Mouse (Mus musculus) MEL (cell line): Measurements from ENCODE around the gene Maml3. TPM values are rescaled to one million over a fixed set of nuclear protein-coding genes. Genes with fewer than 3 reads are reported as not detected.

Experiments
- DNase-seq: peaks from one replicate; pipeline ENCODE4 v3.0.0; 2011; ENCODE audit warnings: low read depth, low spot score
- H3K27ac ChIP-seq: 2 replicates; pipeline ENCODE4 v1.5.1; 2012; ENCODE audit warnings: low read depth, mild to moderate bottlenecking, control low read depth, low read length, moderate library complexity; ENCODE audit not compliant: control insufficient read depth
- H3K27me3 ChIP-seq, 2 experiments: fragments of 150-350 bp in 1 of 2; sonication (generic) in 1 of 2; 2 replicates each; pipeline ENCODE4 v1.6.1; 2012; ENCODE audit warnings: low read length in 2 of 2, mild to moderate bottlenecking in 2 of 2, improper control_type of control experiment in 1 of 2, moderate library complexity in 1 of 2; ENCODE audit not compliant: insufficient read depth in 2 of 2, control insufficient read depth in 1 of 2
- H3K36me3 ChIP-seq, 2 experiments: 2 replicates each; pipeline ENCODE4 v1.6.1; 2012 to 2014; ENCODE audit warnings: low read length in 2 of 2, improper control_type of control experiment in 1 of 2, inconsistent platforms in 1 of 2, mild to moderate bottlenecking in 1 of 2; ENCODE audit not compliant: insufficient read depth in 2 of 2, control insufficient read depth in 1 of 2
- H3K4me1 ChIP-seq, 2 experiments: fragments of 150-350 bp in 1 of 2; sonication (generic) in 1 of 2; 2 replicates each; pipeline ENCODE4 v1.6.1; 2012; ENCODE audit warnings: low read length in 2 of 2, improper control_type of control experiment in 1 of 2, mild to moderate bottlenecking in 1 of 2; ENCODE audit not compliant: insufficient read depth in 2 of 2, control insufficient read depth in 1 of 2
- H3K4me3 ChIP-seq, 2 experiments: fragments of 150-350 bp in 1 of 2; sonication (generic) in 1 of 2; 2 replicates each; pipeline ENCODE4 v1.5.1; 2012; ENCODE audit warnings: low read depth in 2 of 2, low read length in 2 of 2, mild to moderate bottlenecking in 2 of 2, moderate library complexity in 2 of 2, control low read depth in 1 of 2, improper control_type of control experiment in 1 of 2; ENCODE audit not compliant: control insufficient read depth in 1 of 2, insufficient read depth in 1 of 2
- H3K79me2 ChIP-seq: 2 replicates; pipeline ENCODE4 v1.6.1; 2012; ENCODE audit warnings: mild to moderate bottlenecking, low read length, moderate library complexity; ENCODE audit not compliant: control insufficient read depth, poor library complexity, insufficient read depth
- H3K9ac ChIP-seq: 2 replicates; pipeline ENCODE4 v1.6.1; 2012; ENCODE audit warnings: low read depth, mild to moderate bottlenecking, control low read depth, low read length, moderate library complexity; ENCODE audit not compliant: control insufficient read depth, poor library complexity, severe bottlenecking
- H3K9me3 ChIP-seq: fragments of 150-350 bp; sonication (generic); replicated peaks from 2 replicates; pipeline ENCODE4 v1.6.1; 2012; ENCODE audit warnings: mild to moderate bottlenecking, low read length, improper control_type of control experiment, moderate library complexity; ENCODE audit not compliant: insufficient read depth
- BHLHE40 ChIP-seq: IDR thresholded peaks from 2 replicates; pipeline ENCODE4 v1.6.1; 2012; ENCODE audit warnings: low read depth, mild to moderate bottlenecking, inconsistent platforms, low read length, improper control_type of control experiment, borderline replicate concordance
- CHD1 ChIP-seq: IDR thresholded peaks from 2 replicates; pipeline ENCODE4 v1.6.1; 2012; ENCODE audit warnings: low read depth, mild to moderate bottlenecking, inconsistent platforms, low read length, improper control_type of control experiment
- CHD2 ChIP-seq: IDR thresholded peaks from 2 replicates; pipeline ENCODE4 v1.6.1; 2011; ENCODE audit warnings: low read length, improper control_type of control experiment
- EP300 ChIP-seq, 2 experiments: IDR thresholded peaks; 2 replicates each; pipeline ENCODE4 v1.6.1; 2011; ENCODE audit warnings: improper control_type of control experiment in 2 of 2, low read length in 2 of 2, low read depth in 1 of 2, mild to moderate bottlenecking in 1 of 2
- ETS1 ChIP-seq: IDR thresholded peaks from 2 replicates; pipeline ENCODE4 v1.6.1; 2012; ENCODE audit warnings: low read depth, mild to moderate bottlenecking, inconsistent platforms, low read length, improper control_type of control experiment, moderate library complexity
- GABPA ChIP-seq: IDR thresholded peaks from 2 replicates; pipeline ENCODE4 v1.6.1; 2012; ENCODE audit warnings: low read depth, mild to moderate bottlenecking, inconsistent platforms, low read length, improper control_type of control experiment, moderate library complexity
- GATA1 ChIP-seq: IDR thresholded peaks from 2 replicates; pipeline ENCODE4 v1.6.1; 2011; ENCODE audit warnings: low read depth, low read length, improper control_type of control experiment
- JUND ChIP-seq: IDR thresholded peaks from 2 replicates; pipeline ENCODE4 v1.6.1; 2011; ENCODE audit warnings: low read depth, mild to moderate bottlenecking, improper control_type of control experiment, low read length
- MAFK ChIP-seq: IDR thresholded peaks from 2 replicates; pipeline ENCODE4 v1.6.1; 2011; ENCODE audit warnings: low read depth, mild to moderate bottlenecking, low read length, improper control_type of control experiment, borderline replicate concordance
- MAX ChIP-seq: IDR thresholded peaks from 2 replicates; pipeline ENCODE4 v1.6.1; 2011; ENCODE audit warnings: low read length, improper control_type of control experiment
- MAZ ChIP-seq: IDR thresholded peaks from 2 replicates; pipeline ENCODE4 v1.6.1; 2012; ENCODE audit warnings: low read depth, mild to moderate bottlenecking, inconsistent platforms, low read length, improper control_type of control experiment
- MEF2A ChIP-seq: IDR thresholded peaks from 2 replicates; pipeline ENCODE4 v1.6.1; 2014; ENCODE audit warnings: low read depth, mild to moderate bottlenecking, inconsistent platforms, low read length, improper control_type of control experiment; ENCODE audit not compliant: poor library complexity, insufficient replicate concordance, severe bottlenecking; ENCODE audit errors: extremely low read depth
- MXI1 ChIP-seq: IDR thresholded peaks from 2 replicates; pipeline ENCODE4 v1.6.1; 2011; ENCODE audit warnings: mild to moderate bottlenecking, low read depth, low read length, improper control_type of control experiment
- MYB ChIP-seq: IDR thresholded peaks from 2 replicates; pipeline ENCODE4 v1.6.1; 2011; ENCODE audit warnings: mild to moderate bottlenecking, low read depth, low read length, improper control_type of control experiment
- MYC ChIP-seq: IDR thresholded peaks from 2 replicates; pipeline ENCODE4 v1.6.1; 2011; ENCODE audit warnings: low read depth, mild to moderate bottlenecking, low read length, improper control_type of control experiment, moderate library complexity
- NRF1 ChIP-seq: IDR thresholded peaks from 2 replicates; pipeline ENCODE4 v1.6.1; 2014; ENCODE audit warnings: low read depth, mild to moderate bottlenecking, inconsistent platforms, low read length, improper control_type of control experiment, moderate library complexity; ENCODE audit not compliant: poor library complexity, insufficient read depth, severe bottlenecking
- POLR2A ChIP-seq, 2 experiments: IDR thresholded peaks; 2 replicates each; pipeline ENCODE4 v1.6.1; 2011 to 2012; ENCODE audit warnings: low read length in 2 of 2, mild to moderate bottlenecking in 2 of 2, control low read depth in 1 of 2, improper control_type of control experiment in 1 of 2, low read depth in 1 of 2, moderate library complexity in 1 of 2; ENCODE audit not compliant: control insufficient read depth in 1 of 2, insufficient read depth in 1 of 2, poor library complexity in 1 of 2
- POLR2AphosphoS2 ChIP-seq: IDR thresholded peaks from 2 replicates; pipeline ENCODE4 v1.6.1; 2011; ENCODE audit warnings: low read length, improper control_type of control experiment
- POLR2AphosphoS5 ChIP-seq: IDR thresholded peaks from 2 replicates; pipeline ENCODE4 v1.6.1; 2012; ENCODE audit warnings: low read depth, borderline replicate concordance, mild to moderate bottlenecking, inconsistent platforms, low read length, moderate library complexity, mixed read lengths
- RAD21 ChIP-seq: IDR thresholded peaks from 2 replicates; pipeline ENCODE4 v1.6.1; 2011; ENCODE audit warnings: mild to moderate bottlenecking, low read depth, low read length, improper control_type of control experiment
- RCOR1 ChIP-seq: IDR thresholded peaks from 2 replicates; pipeline ENCODE4 v1.6.1; 2012; ENCODE audit warnings: low read depth, mild to moderate bottlenecking, inconsistent platforms, low read length, improper control_type of control experiment
- SIN3A ChIP-seq: IDR thresholded peaks from 2 replicates; pipeline ENCODE4 v1.6.1; 2012; ENCODE audit warnings: low read length, improper control_type of control experiment, inconsistent platforms
- SMC3 ChIP-seq: IDR thresholded peaks from 2 replicates; pipeline ENCODE4 v1.6.1; 2011; ENCODE audit warnings: low read depth, low read length, improper control_type of control experiment
- TAL1 ChIP-seq: IDR thresholded peaks from 2 replicates; pipeline ENCODE4 v1.6.1; 2012; ENCODE audit warnings: mild to moderate bottlenecking, inconsistent platforms, low read length, moderate library complexity, mixed read lengths
- TBP ChIP-seq: IDR thresholded peaks from 2 replicates; pipeline ENCODE4 v1.8.0; 2011; ENCODE audit warnings: low read depth, low read length, improper control_type of control experiment
- TCF12 ChIP-seq: IDR thresholded peaks from 2 replicates; pipeline ENCODE4 v1.6.1; 2014; ENCODE audit warnings: low read depth, mild to moderate bottlenecking, inconsistent platforms, low read length, improper control_type of control experiment, moderate library complexity
- ZC3H11A ChIP-seq: IDR thresholded peaks from 2 replicates; pipeline ENCODE4 v1.6.1; 2012; ENCODE audit warnings: low read depth, mild to moderate bottlenecking, inconsistent platforms, low read length, improper control_type of control experiment
- ZKSCAN1 ChIP-seq: IDR thresholded peaks from 2 replicates; pipeline ENCODE4 v1.6.1; 2012; ENCODE audit warnings: low read depth, mild to moderate bottlenecking, inconsistent platforms, low read length, improper control_type of control experiment, moderate library complexity
- ZMIZ1 ChIP-seq: IDR thresholded peaks from 2 replicates; pipeline ENCODE4 v1.6.1; 2012; ENCODE audit warnings: low read depth, mild to moderate bottlenecking, inconsistent platforms, low read length, improper control_type of control experiment, moderate library complexity
- polyA plus RNA-seq, 2 experiments: library from polyadenylated mRNA; stranded (reverse) in 1 of 2; unstranded in 1 of 2; fragments of >175 nt in 1 of 2; fragments of >200 nt in 1 of 2; gene quantifications; 2 replicates each; pipeline versions ENCODE4 v1.2.1 to v1.2.4; 2012; ENCODE audit warnings: low replicate concordance in 2 of 2, low read depth in 1 of 2; ENCODE audit not compliant: insufficient read length in 2 of 2, insufficient read depth in 1 of 2, missing spikeins in 1 of 2
- total RNA-seq: library from RNA; depleted of rRNA; stranded (reverse); fragments of 300-350 nt; gene quantifications from 2 replicates; pipeline ENCODE4 v1.2.3, GENCODE M21; 2012

Maml3 gene
- total and polyA plus RNA-seq, 3 experiments: 2.0 to 4.1 TPM; not detected in 1

GRCm38 (mm10) chr3:51729109-51729918 lies 375.6 kb downstream of the Maml3 start:
- DNase-seq: no peak
- Histone ChIP-seq H3K4me1 (peaks cover 8 to 34% of the 10 kb centered on the region in 2 experiments), H3K9me3 (no peaks in the 10 kb centered on the region), H3K79me2 (no peaks in the 10 kb centered on the region), H3K9ac (no peak overlapping the region), H3K36me3 (peaks cover 0 to 27% of the 10 kb centered on the region in 2 experiments; a peak in 2 of 4 replicates), H3K4me3 (no peak overlapping the region), H3K27ac (no peak overlapping the region), H3K27me3 (no peaks in the 10 kb centered on the region)
- TF ChIP-seq ZMIZ1 (no peak), NRF1 (no peak), TBP (no peak), ZC3H11A (no peak), MAZ (no peak), SIN3A (no peak)

GRCm38 (mm10) chr3:51728456-51728855 lies 376.4 kb downstream of the Maml3 start:
- H3K36me3 ChIP-seq: peaks cover 0 to 27% of the 10 kb centered on the region in 2 experiments; a peak in 2 of 4 replicates
- no peaks in the 10 kb centered on the region for H3K27me3 ChIP-seq
- peak; percentile 78 for TF ChIP-seq TCF12
- no peak for TF ChIP-seq MYB
- peak; percentile 55; the same call in 1 of the 2 replicates for TF ChIP-seq MAX
- TF ChIP-seq BHLHE40: peak; percentile 88
- TF ChIP-seq POLR2AphosphoS2: no peak
- no peak for TF ChIP-seq POLR2AphosphoS5
- no peak for TF ChIP-seq ZMIZ1
- peak; percentile 45; the same call in 1 of the 2 replicates for TF ChIP-seq RCOR1
- no peak for TF ChIP-seq JUND
- TF ChIP-seq SIN3A: peak; percentile 32; the same call in 1 of the 2 replicates
- no peak for TF ChIP-seq SMC3
- TF ChIP-seq GATA1: peak; percentile 76
- TF ChIP-seq TAL1: peak; percentile 66
- TF ChIP-seq NRF1: no peak
- peak; percentile 77; the same call in 1 of the 2 replicates for TF ChIP-seq MXI1
- TF ChIP-seq MEF2A: peak; percentile 95
- TF ChIP-seq ETS1: peak; percentile 69; the same call in 1 of the 2 replicates
- TF ChIP-seq MAZ: peak; percentile 66; the same call in 1 of the 2 replicates
- TF ChIP-seq EP300 (IDR thresholded peaks at IDR 0.05; ENCODE audit: low read depth in 1 of 2, low read length in 2 of 2): peak; percentile 64 to 76; a peak in 3 of 4 replicates
- no peak for TF ChIP-seq ZKSCAN1
- TF ChIP-seq MAFK: no peak
- TF ChIP-seq POLR2A (IDR thresholded peaks at IDR 0.05; ENCODE audit: control insufficient read depth in 1 of 2, insufficient read depth in 1 of 2, low read depth in 1 of 2, low read length in 2 of 2, poor library complexity in 1 of 2): no peak
- no peak for TF ChIP-seq TBP
- no peak for TF ChIP-seq CHD1
- no peak for TF ChIP-seq GABPA
- TF ChIP-seq MYC: peak; percentile 47; the same call in 1 of the 2 replicates
- no peak for TF ChIP-seq RAD21
- TF ChIP-seq CHD2: no peak
- peaks cover 8 to 34% of the 10 kb centered on the region in 2 experiments for H3K4me1 ChIP-seq
- H3K9me3 ChIP-seq: no peaks in the 10 kb centered on the region
- no peaks in the 10 kb centered on the region for H3K79me2 ChIP-seq
- 0 out of 2 replicates have a peak overlapping the region, but pooled peaks have one; percentile 1 for H3K9ac ChIP-seq
- peak overlapping the region; percentile 75 for H3K27ac ChIP-seq
- DNase-seq: peak; percentile 79
- H3K4me3 ChIP-seq: peak overlapping the region; percentile 14 to 31
